Mouse (Mus musculus) kidney, embryonic 14.5 days (tissue): ENCODE measurements at regions not wholly inside any gene's neighbourhood (a gene's known extent, or its start where the extent isn't known, plus 50 kb on each side); places are given as distances from the start of the nearest gene placed in this dataset.

Experiments
- ATAC-seq: fragments of 200-750 bp; cut with Nextera tagmentation; 2 replicates; pipeline ENCODE4 v1.8.0; 2017; ENCODE audit warnings: moderate number of reproducible peaks, mild to moderate bottlenecking, moderate TSS enrichment, moderate library complexity; ENCODE audit not compliant: low FRiP score, low TSS enrichment
- H3K27ac ChIP-seq: fragments of 300-500 bp; sonication (generic); 2 replicates; pipeline ENCODE4 v1.5.1; 2014; ENCODE audit warnings: low read depth, mild to moderate bottlenecking, low read length, moderate library complexity, mixed read lengths
- H3K27me3 ChIP-seq: fragments of 300-500 bp; sonication (generic); 2 replicates; pipeline ENCODE4 v1.6.1; 2014; ENCODE audit warnings: mild to moderate bottlenecking, low read length; ENCODE audit not compliant: control insufficient read depth, insufficient read depth
- H3K36me3 ChIP-seq: fragments of 300-500 bp; sonication (generic); 2 replicates; pipeline ENCODE4 v1.6.1; 2014; ENCODE audit warnings: low read length, mixed read lengths; ENCODE audit not compliant: control insufficient read depth, insufficient read depth
- H3K4me1 ChIP-seq: fragments of 300-500 bp; sonication (generic); 2 replicates; pipeline ENCODE4 v1.6.1; 2014; ENCODE audit warnings: low read length, mixed read lengths; ENCODE audit not compliant: control insufficient read depth, insufficient read depth
- H3K4me2 ChIP-seq: fragments of 300-500 bp; sonication (generic); replicated peaks from 2 replicates; pipeline ENCODE4 v1.6.1; 2014; ENCODE audit warnings: low read depth, mild to moderate bottlenecking, low read length
- H3K4me3 ChIP-seq: fragments of 300-500 bp; sonication (generic); 2 replicates; pipeline ENCODE4 v1.5.1; 2014; ENCODE audit warnings: mild to moderate bottlenecking, low read length
- H3K9ac ChIP-seq: fragments of 300-500 bp; sonication (generic); 2 replicates; pipeline ENCODE4 v1.6.1; 2014; ENCODE audit warnings: low read depth, mild to moderate bottlenecking, low read length, moderate library complexity
- H3K9me3 ChIP-seq: fragments of 300-500 bp; sonication (generic); 2 replicates; pipeline ENCODE4 v1.6.1; 2016; ENCODE audit warnings: low read length; ENCODE audit not compliant: control insufficient read depth
- WGBS: fragments of 180-500 bp; shearing (Covaris S2); extraction: QIAGEN DNeasy Blood & Tissue Kit; methylation state at CpG from one replicate; pipeline ENCODE4 v1.1.7; 2014; 5-methylcytosine and 5-hydroxymethylcytosine counted together

DNA sequence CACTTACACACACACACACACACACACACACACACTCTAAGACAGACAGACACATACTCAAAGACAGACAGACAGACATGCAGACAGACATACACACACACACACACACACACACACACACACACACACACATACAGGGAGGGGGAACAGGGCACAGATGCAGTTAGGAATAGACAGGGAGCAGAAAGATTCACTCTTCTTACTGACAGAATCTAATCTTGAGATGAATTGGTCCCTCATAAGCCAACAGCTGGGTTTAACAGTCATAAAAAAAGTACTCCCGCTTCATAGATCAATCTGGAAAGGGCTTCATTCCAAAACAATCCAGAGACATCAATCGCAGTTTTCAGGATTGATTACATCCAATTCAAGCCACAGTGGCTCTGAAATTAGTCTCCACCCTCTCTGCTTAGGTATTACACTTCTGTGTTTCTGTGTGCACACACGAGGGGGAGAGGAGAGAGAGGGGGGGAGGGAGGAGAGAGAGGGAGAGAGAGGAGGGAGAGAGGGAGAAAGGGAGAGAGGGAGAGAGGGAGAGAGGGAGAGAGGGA, 107.2 kb downstream of the Cavin4 start:
- WGBS, result 27% methylated on average over 3 of the region's 3 CpGs
- H3K27me3 ChIP-seq, result no peaks in the 10 kb centered on the region
- H3K9ac ChIP-seq, result no peak overlapping the region
- peak; percentile 56; the same call in 1 of the 2 replicates for ATAC-seq
- no peaks in the 10 kb centered on the region for H3K9me3 ChIP-seq
- no peak overlapping the region for H3K4me3 ChIP-seq
- no peaks in the 10 kb centered on the region for H3K36me3 ChIP-seq
- no peak overlapping the region for H3K4me2 ChIP-seq
- H3K27ac ChIP-seq, result no peak overlapping the region; the same call in 1 of the 2 replicates
- no peaks in the 10 kb centered on the region for H3K4me1 ChIP-seq

DNA sequence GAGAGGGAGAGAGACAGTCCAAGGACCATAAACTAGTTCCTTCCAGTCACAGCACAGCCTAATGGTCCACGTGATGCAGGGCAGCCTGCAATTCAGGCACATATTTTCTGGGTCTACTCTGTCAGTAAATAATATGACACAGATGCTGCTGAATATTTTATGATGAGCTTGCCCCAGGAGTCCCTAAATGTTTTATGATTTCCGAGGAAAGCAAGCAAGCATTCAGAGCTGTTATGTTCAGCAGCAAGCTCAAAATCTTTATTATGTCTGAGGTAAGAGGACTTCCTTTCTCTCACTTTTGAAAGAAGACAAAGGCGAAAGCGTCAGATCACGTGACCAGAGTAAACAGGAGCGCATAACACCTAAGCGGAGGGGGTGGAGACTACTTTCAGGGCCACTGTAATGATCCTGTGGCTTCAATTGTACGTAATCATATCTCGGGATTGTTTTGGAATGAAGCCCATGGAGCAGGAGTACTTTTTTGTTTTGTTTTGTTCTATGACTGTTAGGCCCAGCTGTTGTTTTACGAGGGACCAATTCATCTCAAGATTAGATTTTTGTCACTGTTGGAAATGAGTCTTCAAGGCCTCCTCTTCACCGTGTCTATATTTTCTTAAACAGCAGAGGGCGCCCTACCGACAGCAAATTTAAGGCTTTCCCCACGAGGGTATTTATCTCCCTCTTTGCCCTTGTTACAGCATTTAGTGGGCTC, 107.8 kb downstream of the Cavin4 start:
- H3K27ac ChIP-seq, result peak overlapping the region; percentile 37; the same call in 1 of the 2 replicates
- H3K36me3 ChIP-seq, result no peaks in the 10 kb centered on the region
- H3K4me1 ChIP-seq, result no peaks in the 10 kb centered on the region
- WGBS, result 27% methylated on average over 14 of the region's 14 CpGs
- no peak overlapping the region for H3K4me2 ChIP-seq
- peak; percentile 86 for ATAC-seq
- H3K4me3 ChIP-seq, result no peak overlapping the region; the same call in 1 of the 2 replicates
- H3K27me3 ChIP-seq, result no peaks in the 10 kb centered on the region
- H3K9me3 ChIP-seq, result no peaks in the 10 kb centered on the region
- no peak overlapping the region for H3K9ac ChIP-seq

DNA sequence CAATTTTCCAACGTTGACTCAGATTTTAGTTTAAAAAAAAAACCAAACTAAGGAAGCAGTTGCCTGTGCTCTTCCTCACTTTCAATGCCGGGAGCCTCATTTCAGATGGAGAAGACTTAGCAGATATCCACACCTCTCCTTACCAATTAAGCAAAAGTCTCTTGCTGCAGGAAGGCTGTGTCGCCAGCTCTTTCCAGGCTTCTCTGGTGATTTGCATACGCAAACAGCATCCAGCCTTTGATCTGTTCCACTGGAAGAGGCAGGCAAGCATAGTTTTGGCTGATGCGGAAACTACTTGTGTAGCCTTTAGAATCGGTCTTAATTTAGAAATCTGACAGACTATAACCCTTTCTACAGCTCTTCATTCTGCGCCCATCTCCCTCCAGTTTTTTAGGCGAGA, 108.5 kb downstream of the Cavin4 start:
- 62% methylated on average over 8 of the region's 8 CpGs for WGBS
- Histone ChIP-seq H3K27ac (no peak overlapping the region), H3K9ac (no peak overlapping the region), H3K4me2 (no peak overlapping the region), H3K9me3 (no peaks in the 10 kb centered on the region), H3K27me3 (no peaks in the 10 kb centered on the region), H3K36me3 (no peaks in the 10 kb centered on the region), H3K4me3 (no peak overlapping the region), H3K4me1 (no peaks in the 10 kb centered on the region)
- ATAC-seq, result no peak

- no peaks in the 10 kb centered on the region for H3K4me1 ChIP-seq
- 0 out of 2 replicates have a peak, but pooled peaks have one; percentile 20 for ATAC-seq
- 65% methylated on average over 12 of the region's 12 CpGs for WGBS
- H3K27ac ChIP-seq, result no peak overlapping the region
- H3K36me3 ChIP-seq, result no peaks in the 10 kb centered on the region
- no peak overlapping the region for H3K9ac ChIP-seq
- H3K27me3 ChIP-seq, result no peaks in the 10 kb centered on the region
- no peak overlapping the region for H3K4me3 ChIP-seq
- H3K9me3 ChIP-seq, result no peaks in the 10 kb centered on the region
- no peak overlapping the region for H3K4me2 ChIP-seq
These were observed 116.0 kb downstream of the Cavin4 start for GRCm38 (mm10) chr4:48779202-48779905.

GRCm38 (mm10) chr4:48779955-48780354, 116.6 kb downstream of the Cavin4 start:
- no peak for ATAC-seq
- H3K27me3 ChIP-seq, result no peaks in the 10 kb centered on the region
- H3K9me3 ChIP-seq, result no peaks in the 10 kb centered on the region
- H3K4me1 ChIP-seq, result no peaks in the 10 kb centered on the region
- no peak overlapping the region for H3K4me2 ChIP-seq
- no peaks in the 10 kb centered on the region for H3K36me3 ChIP-seq
- no peak overlapping the region for H3K27ac ChIP-seq
- H3K9ac ChIP-seq, result no peak overlapping the region
- no peak overlapping the region for H3K4me3 ChIP-seq
- WGBS, result 83% methylated on average over 2 of the region's 2 CpGs

GRCm38 (mm10) chr4:48781099-48781498, 117.8 kb downstream of the Cavin4 start:
- Histone ChIP-seq H3K27ac (no peak overlapping the region), H3K4me3 (no peak overlapping the region), H3K36me3 (no peaks in the 10 kb centered on the region), H3K4me2 (no peak overlapping the region), H3K9me3 (no peaks in the 10 kb centered on the region), H3K4me1 (no peaks in the 10 kb centered on the region), H3K9ac (no peak overlapping the region), H3K27me3 (no peaks in the 10 kb centered on the region)
- ATAC-seq, result no peak
- WGBS, result 78% methylated on average over 4 of the region's 4 CpGs

DNA sequence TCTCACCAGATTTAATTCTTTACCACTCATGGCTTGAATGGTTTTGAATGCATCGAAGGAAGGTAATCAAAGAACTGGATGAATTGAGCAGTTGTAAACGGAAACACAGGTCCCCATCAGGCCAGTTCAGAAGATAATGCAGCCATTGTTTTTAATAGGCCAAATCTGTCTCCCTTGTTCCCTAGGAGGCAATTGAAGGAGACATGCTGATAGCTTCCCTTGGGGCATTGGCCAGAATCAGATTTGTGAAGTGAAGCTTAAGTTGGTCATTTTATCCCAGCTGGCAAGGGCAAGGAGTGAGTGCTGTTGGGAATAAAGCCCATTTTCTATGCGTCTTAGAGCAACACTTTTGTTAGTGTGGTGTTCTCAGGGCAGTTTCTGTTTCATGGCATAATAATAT, 119.4 kb downstream of the Cavin4 start:
- no peaks in the 10 kb centered on the region for H3K36me3 ChIP-seq
- no peak overlapping the region for H3K4me2 ChIP-seq
- no peak overlapping the region for H3K27ac ChIP-seq
- no peaks in the 10 kb centered on the region for H3K27me3 ChIP-seq
- H3K9me3 ChIP-seq, result no peaks in the 10 kb centered on the region
- H3K4me3 ChIP-seq, result no peak overlapping the region
- ATAC-seq, result no peak
- H3K4me1 ChIP-seq, result no peaks in the 10 kb centered on the region
- no peak overlapping the region for H3K9ac ChIP-seq
- WGBS, result 74% methylated on average over 3 of the region's 3 CpGs

DNA sequence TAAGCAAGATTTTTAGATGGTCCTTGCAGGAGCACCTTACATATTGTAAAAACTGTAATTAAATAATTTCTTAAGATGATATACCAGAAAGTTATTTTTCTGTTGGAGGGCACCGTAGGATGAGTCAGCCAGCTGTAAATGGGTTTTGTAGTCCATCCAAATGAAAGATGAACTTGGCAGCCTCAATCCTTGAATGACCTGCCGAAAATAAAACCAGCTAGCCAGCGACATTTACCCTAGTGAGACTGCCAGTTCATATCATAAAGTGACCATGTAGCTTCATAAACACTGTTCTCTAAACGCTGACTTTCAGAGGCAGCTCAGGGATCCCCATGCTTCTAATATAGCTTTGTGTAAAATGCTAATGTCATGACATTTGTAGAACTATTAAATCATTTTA, 127.8 kb downstream of the Cavin4 start:
- no peaks in the 10 kb centered on the region for H3K4me1 ChIP-seq
- H3K4me2 ChIP-seq, result no peak overlapping the region
- no peaks in the 10 kb centered on the region for H3K9me3 ChIP-seq
- 85% methylated on average over 4 of the region's 4 CpGs for WGBS
- no peaks in the 10 kb centered on the region for H3K27me3 ChIP-seq
- H3K27ac ChIP-seq, result no peak overlapping the region
- no peaks in the 10 kb centered on the region for H3K36me3 ChIP-seq
- no peak for ATAC-seq
- H3K9ac ChIP-seq, result no peak overlapping the region
- H3K4me3 ChIP-seq, result no peak overlapping the region

GRCm38 (mm10) chr4:48803777-48804176, 140.5 kb downstream of the Cavin4 start:
- H3K36me3 ChIP-seq, result no peaks in the 10 kb centered on the region
- no peak overlapping the region for H3K27ac ChIP-seq
- no peak overlapping the region for H3K4me3 ChIP-seq
- H3K4me2 ChIP-seq, result no peak overlapping the region
- H3K27me3 ChIP-seq, result no peaks in the 10 kb centered on the region
- H3K4me1 ChIP-seq, result no peaks in the 10 kb centered on the region
- no peaks in the 10 kb centered on the region for H3K9me3 ChIP-seq
- no peak for ATAC-seq
- H3K9ac ChIP-seq, result no peak overlapping the region
- 61% methylated on average over 3 of the region's 3 CpGs for WGBS
